Mouse (Mus musculus) heart, embryonic 14.5 days (tissue): ENCODE data around the gene Gm3002. TPM values are rescaled to one million over a fixed set of nuclear protein-coding genes. Genes with fewer than 3 reads are reported as not detected.
"Not testable (repeated sequence)": the region's sequence is repeated elsewhere in the genome, so short reads cannot be mapped to it uniquely, and the experiment has no call there.

Experiments used
- ATAC-seq: fragments of 200-750 bp; cut with Nextera tagmentation; 2 replicates; pipeline ENCODE4 v1.8.0; 2017; ENCODE audit warnings: low read depth, moderate TSS enrichment; ENCODE audit not compliant: insufficient number of reproducible peaks, insufficient read depth, low FRiP score
- H3K27ac ChIP-seq, 2 experiments: fragments of 200-500 bp in 1 of 2; fragments of 300-500 bp in 1 of 2; sonication (generic) in 1 of 2; replicated peaks in 1 of 2; 2 replicates each; pipeline ENCODE4 v1.5.1; 2012 to 2014; ENCODE audit warnings: low read depth in 2 of 2, low read length in 2 of 2, control low read depth in 1 of 2, mild to moderate bottlenecking in 1 of 2, mixed read lengths in 1 of 2; ENCODE audit not compliant: control insufficient read depth in 1 of 2, insufficient read depth in 1 of 2
- H3K27me3 ChIP-seq: fragments of 300-500 bp; sonication (generic); 2 replicates; pipeline ENCODE4 v1.6.1; 2014; ENCODE audit warnings: mild to moderate bottlenecking, low read length, control low read depth; ENCODE audit not compliant: control insufficient read depth, insufficient read depth
- H3K36me3 ChIP-seq: fragments of 300-500 bp; sonication (generic); 2 replicates; pipeline ENCODE4 v1.6.1; 2014; ENCODE audit warnings: mild to moderate bottlenecking, control low read depth, low read length, mixed read lengths; ENCODE audit not compliant: control insufficient read depth, insufficient read depth
- H3K4me1 ChIP-seq, 2 experiments: fragments of 200-500 bp in 1 of 2; fragments of 300-500 bp in 1 of 2; sonication (generic) in 1 of 2; 2 replicates each; pipeline ENCODE4 v1.6.1; 2012 to 2014; ENCODE audit warnings: low read length in 2 of 2, control low read depth in 1 of 2, mixed read lengths in 1 of 2; ENCODE audit not compliant: control insufficient read depth in 2 of 2, insufficient read depth in 2 of 2
- H3K4me2 ChIP-seq: fragments of 300-500 bp; sonication (generic); 2 replicates; pipeline ENCODE4 v1.6.1; 2014; ENCODE audit warnings: mild to moderate bottlenecking, low read length
- H3K4me3 ChIP-seq, 2 experiments: fragments of 200-500 bp in 1 of 2; fragments of 300-500 bp in 1 of 2; sonication (generic) in 1 of 2; 2 replicates each; pipeline ENCODE4 v1.5.1; 2012 to 2014; ENCODE audit warnings: low read length in 2 of 2, mild to moderate bottlenecking in 2 of 2, control low read depth in 1 of 2, low read depth in 1 of 2, moderate library complexity in 1 of 2; ENCODE audit not compliant: control insufficient read depth in 1 of 2, insufficient read depth in 1 of 2
- H3K9ac ChIP-seq: fragments of 300-500 bp; sonication (generic); 2 replicates; pipeline ENCODE4 v1.6.1; 2014; ENCODE audit warnings: mild to moderate bottlenecking, low read length
- H3K9me3 ChIP-seq: fragments of 300-500 bp; sonication (generic); 2 replicates; pipeline ENCODE4 v1.6.1; 2016; ENCODE audit warnings: low read length, control low read depth; ENCODE audit not compliant: control insufficient read depth
- WGBS: fragments of 180-500 bp; shearing (Covaris S2); extraction: QIAGEN DNeasy Blood & Tissue Kit; methylation state at CpG from one replicate; pipeline ENCODE4 v1.1.7; 2014; 5-methylcytosine and 5-hydroxymethylcytosine counted together
- polyA plus RNA-seq: library from polyadenylated mRNA; unstranded; fragments of >200 nt; fragmentation: Nextera tagmentation; extraction: Ambion mirVana; gene quantifications from 2 replicates; pipeline ENCODE4 v1.2.1, GENCODE M21; 2014

Gene Gm3002
- 3.2 and 4.6 TPM in 2 replicates for polyA plus RNA-seq

GRCm38 (mm10) chr14:3809774-3810173, at the start of gene Gm3002:
Gene Gm3002 (plus strand): TSS chr14:3810074.
- H3K9ac ChIP-seq, H3K27me3 ChIP-seq, H3K36me3 ChIP-seq, ATAC-seq, H3K4me2 ChIP-seq, H3K4me3 ChIP-seq, H3K4me1 ChIP-seq, H3K27ac ChIP-seq, H3K9me3 ChIP-seq: not testable (repeated sequence)
- no CpG with 5 or more reads among the region's 31 CpGs for WGBS

GRCm38 (mm10) chr14:3845945-3846344, 36.1 kb downstream of the Gm3002 start, which contains the start of gene Gm3033:
Gene Gm3033 (plus strand): TSS chr14:3846245.
- H3K27ac ChIP-seq, H3K4me1 ChIP-seq, H3K9ac ChIP-seq, ATAC-seq, H3K36me3 ChIP-seq, H3K9me3 ChIP-seq, H3K4me3 ChIP-seq, H3K27me3 ChIP-seq, H3K4me2 ChIP-seq: not testable (repeated sequence)
- no CpG with 5 or more reads among the region's 2 CpGs for WGBS

DNA sequence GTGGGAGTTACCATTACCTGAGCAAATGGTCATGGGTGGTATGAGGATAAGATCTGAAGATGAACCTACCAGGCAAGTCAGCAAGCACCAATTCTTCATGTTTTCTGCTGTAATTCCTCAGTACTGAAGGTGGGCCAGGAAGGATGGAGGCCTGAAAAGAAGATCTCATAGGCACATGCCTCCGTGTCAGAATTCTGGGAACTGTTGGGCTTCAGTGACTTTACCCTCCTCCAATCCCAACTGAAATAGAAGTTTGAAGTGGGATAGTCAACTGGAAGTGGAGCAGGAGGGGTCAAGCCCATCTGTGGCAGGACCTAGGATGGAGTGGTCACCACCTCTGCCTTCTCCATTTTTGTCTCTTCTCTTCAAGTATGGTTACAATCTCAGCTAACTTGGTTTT, 74.0 kb downstream of the Gm3002 start, which contains the start of gene Gm2916:
TSS of gene Gm2916 (plus strand) at position 301 of the 400 bp plus-strand sequence.
- not testable (repeated sequence) for H3K27me3 ChIP-seq, H3K4me3 ChIP-seq, H3K4me1 ChIP-seq, H3K9me3 ChIP-seq, ATAC-seq, H3K36me3 ChIP-seq, H3K27ac ChIP-seq, H3K4me2 ChIP-seq, H3K9ac ChIP-seq
- WGBS = no CpG with 5 or more reads among the region's 1 CpGs

- WGBS = 40% methylated on average over 1 of the region's 2 CpGs
- H3K27me3 ChIP-seq, ATAC-seq: not testable (repeated sequence)
Observed at GRCm38 (mm10) chr14:3931456-3931855, 121.6 kb downstream of the Gm3002 start, which contains the start of gene Gm3029. Gene Gm3029 (plus strand): TSS chr14:3931756.

DNA sequence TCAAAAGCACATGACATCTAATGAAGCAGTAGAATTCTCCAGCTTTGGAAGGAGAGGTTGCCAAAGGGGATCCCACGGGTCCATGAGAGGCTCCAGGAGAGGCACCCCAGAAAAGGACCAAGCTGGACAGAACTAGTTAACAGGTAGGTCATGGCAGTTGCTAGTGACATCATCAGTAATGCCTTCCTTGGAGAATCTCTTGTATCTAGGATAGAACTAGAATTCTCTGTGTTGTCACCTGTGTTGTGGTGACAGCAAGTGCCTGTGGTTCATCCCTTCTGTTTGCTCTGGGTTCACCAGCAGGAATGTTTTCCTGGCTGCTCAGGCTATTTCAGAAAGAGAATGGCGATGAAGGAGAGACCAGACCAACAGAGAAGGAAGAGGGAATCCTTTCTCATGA, 153.4 kb downstream of the Gm3002 start, which contains the start of gene Gm3095:
TSS of gene Gm3095 (plus strand) at position 301 of the 400 bp plus-strand sequence.
- no CpG with 5 or more reads among the region's 2 CpGs for WGBS
- not testable (repeated sequence) for H3K27me3 ChIP-seq, H3K27ac ChIP-seq, H3K4me3 ChIP-seq, H3K36me3 ChIP-seq, H3K4me2 ChIP-seq, H3K9ac ChIP-seq, ATAC-seq, H3K4me1 ChIP-seq, H3K9me3 ChIP-seq

More at GRCm38 (mm10) chr14:3931456-3931855, 121.6 kb downstream of the Gm3002 start, which contains the start of gene Gm3029:
- not testable (repeated sequence) for H3K9me3 ChIP-seq, H3K36me3 ChIP-seq, H3K9ac ChIP-seq, H3K4me1 ChIP-seq, H3K4me2 ChIP-seq, H3K4me3 ChIP-seq, H3K27ac ChIP-seq

DNA sequence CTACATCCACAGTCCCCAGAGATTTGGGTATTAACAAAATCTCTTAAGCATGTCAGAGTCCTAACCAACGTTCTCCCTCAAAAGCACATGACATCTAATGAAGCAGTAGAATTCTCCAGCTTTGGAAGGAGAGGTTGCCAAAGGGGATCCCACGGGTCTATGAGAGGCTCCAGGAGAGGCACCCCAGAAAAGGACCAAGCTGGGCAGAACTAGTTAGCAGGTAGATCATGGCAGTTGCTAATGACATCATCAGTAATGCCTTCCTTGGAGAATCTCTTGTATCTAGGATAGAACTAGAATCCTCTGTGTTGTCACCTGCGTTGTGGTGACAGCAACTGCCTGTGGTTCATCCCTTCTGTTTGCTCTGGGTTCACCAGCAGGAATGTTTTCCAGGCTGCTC, 188.2 kb downstream of the Gm3002 start, which contains the start of gene Gm3099:
TSS of gene Gm3099 (plus strand) at position 301 of the 400 bp plus-strand sequence.
- H3K27me3 ChIP-seq, H3K9ac ChIP-seq, H3K27ac ChIP-seq, H3K4me2 ChIP-seq, H3K4me1 ChIP-seq, ATAC-seq, H3K36me3 ChIP-seq, H3K4me3 ChIP-seq, H3K9me3 ChIP-seq: not testable (repeated sequence)
- 60% methylated on average over 1 of the region's 3 CpGs for WGBS

Other genes with a start within 250 kb of the Gm3002 start
- not detected in 2 replicates for gene Gm3012, start 175.6 kb upstream of the Gm3002 start, polyA plus RNA-seq
- 6.8 and 13.9 TPM in 2 replicates for gene Gm3020, start 158.0 kb upstream of the Gm3002 start, polyA plus RNA-seq
- not detected in 2 replicates for gene Gm3043, start 121.3 kb upstream of the Gm3002 start, polyA plus RNA-seq
- not detected in 2 replicates for gene Gm3033, start 36.2 kb downstream of the Gm3002 start, polyA plus RNA-seq
- 0.22 and 0.65 TPM in 2 replicates for gene Gm2916, start 74.1 kb downstream of the Gm3002 start, polyA plus RNA-seq
- not detected in 2 replicates for gene Gm3029, start 121.7 kb downstream of the Gm3002 start, polyA plus RNA-seq
- 0.27 and 0.96 TPM in 2 replicates for gene Gm3095, start 153.5 kb downstream of the Gm3002 start, polyA plus RNA-seq
- not detected in 2 replicates for gene Gm3099, start 188.3 kb downstream of the Gm3002 start, polyA plus RNA-seq
- 0.54 and 1.6 TPM in 2 replicates for gene Gm5796, start 213.9 kb downstream of the Gm3002 start, polyA plus RNA-seq